Mouse (Mus musculus) brain, embryonic 14.5 days (tissue): Measurements from ENCODE around the gene Rita1.

Source experiments
- CTCF ChIP-seq: fragments of 200-500 bp; IDR thresholded peaks from 2 replicates; pipeline ENCODE4 v1.5.1; 2012; ENCODE audit warnings: inconsistent platforms, mild to moderate bottlenecking, moderate library complexity, borderline replicate concordance; ENCODE audit not compliant: insufficient read depth, insufficient read length; ENCODE audit errors: extremely low read depth
- POLR2A ChIP-seq: fragments of 200-500 bp; IDR thresholded peaks from 2 replicates; pipeline ENCODE4 v1.6.1; 2012; ENCODE audit warnings: mild to moderate bottlenecking, inconsistent platforms, borderline replicate concordance; ENCODE audit not compliant: poor library complexity, insufficient read depth, insufficient read length, severe bottlenecking; ENCODE audit errors: extremely low read depth

DNA sequence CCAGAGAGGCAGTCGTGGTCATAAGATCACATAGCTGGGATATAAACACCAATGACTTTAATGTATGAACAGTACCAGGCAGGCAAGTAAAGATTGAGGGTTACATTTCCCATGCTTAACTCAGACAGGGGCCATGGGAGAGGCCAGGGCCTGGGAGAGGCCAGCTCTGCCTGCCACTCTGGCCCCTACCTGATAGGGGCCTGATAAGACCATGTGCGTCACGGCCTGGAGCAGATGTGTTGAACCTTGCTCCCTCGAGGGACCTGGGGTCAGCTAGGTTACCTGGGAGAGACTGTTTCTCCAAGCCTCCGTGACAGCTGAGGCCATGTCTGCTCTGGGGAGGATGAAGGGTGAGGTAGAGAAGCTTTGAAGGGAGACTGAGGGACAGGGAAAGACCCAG, 38.8 kb upstream of the Rita1 start:
- TF ChIP-seq POLR2A = no peak
- TF ChIP-seq CTCF = no peak
